Mouse (Mus musculus) cerebellum, adult 2 months (tissue): ENCODE data around the gene Suox.

ENCODE experiments used
- CTCF ChIP-seq: fragments of 200-500 bp; IDR thresholded peaks from 2 replicates; pipeline ENCODE4 v1.5.1; 2011; ENCODE audit warnings: low read depth, mild to moderate bottlenecking, control low read depth, low read length, moderate library complexity, borderline replicate concordance; ENCODE audit not compliant: insufficient read depth
- POLR2A ChIP-seq: fragments of 200-500 bp; IDR thresholded peaks from 2 replicates; pipeline ENCODE4 v1.6.1; 2011; ENCODE audit warnings: low read length, control low read depth, borderline replicate concordance; ENCODE audit not compliant: insufficient read depth

DNA sequence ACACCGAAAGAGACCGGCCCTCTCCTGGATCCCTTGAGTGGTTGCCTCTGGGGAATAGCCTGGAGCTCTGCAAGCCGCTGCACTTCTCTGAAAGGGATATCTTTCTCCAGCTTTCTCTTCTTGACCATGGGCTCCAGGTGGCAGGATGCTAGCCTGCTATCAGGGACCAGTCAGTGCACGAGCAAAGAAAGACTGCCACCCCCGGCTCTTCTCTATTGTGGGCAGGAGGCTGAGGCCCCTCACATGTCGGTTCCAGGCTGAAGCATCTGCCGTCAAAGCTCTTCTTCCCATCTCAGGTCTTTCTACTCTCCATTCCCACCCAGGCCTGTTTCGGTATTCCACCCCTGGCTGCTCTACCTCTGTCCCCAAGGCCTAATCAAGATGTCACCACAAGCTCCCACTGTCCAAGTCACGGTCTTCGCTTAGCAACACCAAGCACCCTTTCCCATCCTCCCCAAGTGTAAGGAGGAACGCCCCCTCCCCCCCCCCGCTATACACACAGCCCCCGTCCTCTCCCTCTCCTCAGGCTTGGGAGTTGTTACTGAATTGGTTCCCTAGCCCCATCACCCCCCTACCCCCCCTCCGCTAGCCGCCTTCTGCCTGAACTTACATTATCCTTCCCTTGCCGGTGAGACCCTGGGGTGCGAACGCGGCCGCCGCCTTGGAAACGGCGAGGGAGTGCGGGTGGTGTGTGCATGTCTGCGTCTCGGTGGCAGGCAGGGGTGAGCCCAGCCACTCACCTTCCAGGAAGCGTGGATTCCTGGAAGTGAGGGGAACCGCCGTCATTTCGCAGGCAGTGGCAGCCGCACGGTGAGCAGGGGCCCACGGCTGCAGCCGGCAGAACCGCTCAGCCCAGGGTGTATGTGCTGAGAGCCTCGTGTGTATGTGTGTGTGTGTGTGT lies 28.5 kb downstream of the Suox start, which contains the start of gene Ikzf4:
- no peak for TF ChIP-seq CTCF
- TF ChIP-seq POLR2A, result no peak
